Mouse (Mus musculus) cortical plate, adult 2 months (tissue): ENCODE measurements at regions not wholly inside any gene's neighbourhood (a gene's known extent, or its start where the extent isn't known, plus 50 kb on each side); places are given as distances from the start of the nearest gene placed in this dataset.

Experiments used
- CTCF ChIP-seq: fragments of 200-500 bp; IDR thresholded peaks from 2 replicates; pipeline ENCODE4 v1.5.1; 2011; ENCODE audit warnings: mild to moderate bottlenecking, control low read depth, low read length; ENCODE audit not compliant: insufficient read depth; ENCODE audit errors: extremely low read depth
- POLR2A ChIP-seq: fragments of 200-500 bp; IDR thresholded peaks from 2 replicates; pipeline ENCODE4 v1.6.1; 2011; ENCODE audit warnings: mild to moderate bottlenecking, low read length, control low read depth; ENCODE audit not compliant: insufficient read depth; ENCODE audit errors: extremely low read depth

DNA sequence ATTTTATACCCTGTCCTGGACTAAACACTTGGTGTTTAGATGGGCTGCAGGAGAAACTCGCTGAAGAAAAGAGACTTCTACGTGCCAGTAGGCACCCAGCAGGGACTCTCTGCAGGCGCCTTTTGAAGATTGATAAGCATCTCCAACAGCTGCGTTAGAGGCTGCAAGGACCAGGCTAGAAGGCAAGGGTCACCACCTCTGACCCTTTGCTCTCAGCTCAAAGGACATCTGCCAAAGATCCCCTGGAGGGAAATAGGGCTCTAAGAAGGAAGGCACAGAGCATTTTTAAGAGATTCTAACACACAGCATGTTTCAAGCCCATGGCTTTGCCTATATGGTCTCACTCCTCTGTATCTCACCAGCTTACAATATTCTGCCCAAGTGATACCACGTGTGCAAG lies 139.7 kb upstream of the Gpc5 start:
- TF ChIP-seq POLR2A: no peak
- TF ChIP-seq CTCF: no peak
